Mouse (Mus musculus) heart, adult 2 months (tissue): ENCODE data around the gene Bahd1. TPM values are rescaled to one million over a fixed set of nuclear protein-coding genes. Genes with fewer than 3 reads are reported as not detected.
A peak's percentile ranks its signal among the peaks of the same experiment; 100 is the strongest.

Source experiments
- DNase-seq, 2 experiments: peaks; one replicate each; pipeline ENCODE4 v3.0.0; 2021
- H3K27ac ChIP-seq: fragments of 200-600 bp; 2 replicates; pipeline ENCODE4 v1.8.1; 2022
- H3K27me3 ChIP-seq: fragments of 200-500 bp; 2 replicates; pipeline ENCODE4 v1.6.1; 2012; ENCODE audit warnings: mild to moderate bottlenecking, low read length, inconsistent platforms, mixed read lengths; ENCODE audit not compliant: control insufficient read depth, insufficient read depth
- H3K36me3 ChIP-seq: fragments of 200-500 bp; 2 replicates; pipeline ENCODE4 v1.6.1; 2012; ENCODE audit warnings: low read length, inconsistent platforms; ENCODE audit not compliant: control insufficient read depth, insufficient read depth
- H3K4me1 ChIP-seq: fragments of 200-500 bp; 2 replicates; pipeline ENCODE4 v1.6.1; 2011; ENCODE audit warnings: low read length; ENCODE audit not compliant: control insufficient read depth, insufficient read depth
- H3K4me3 ChIP-seq: fragments of 200-600 bp; 2 replicates; pipeline ENCODE4 v1.8.1; 2022
- H3K79me2 ChIP-seq: fragments of 200-500 bp; replicated peaks from 2 replicates; pipeline ENCODE4 v1.6.1; 2012; ENCODE audit warnings: mild to moderate bottlenecking, inconsistent platforms, low read length, moderate library complexity, mixed read lengths; ENCODE audit not compliant: control insufficient read depth, insufficient read depth
- H3K9ac ChIP-seq: fragments of 200-500 bp; 2 replicates; pipeline ENCODE4 v1.6.1; 2012; ENCODE audit warnings: low read depth, mild to moderate bottlenecking, control low read depth, inconsistent platforms, low read length, mixed read lengths
- CTCF ChIP-seq: fragments of 200-600 bp; IDR thresholded peaks from 2 replicates; pipeline ENCODE4 v1.8.1; 2022; ENCODE audit warnings: antibody characterized with exemption, mild to moderate bottlenecking, moderate library complexity
- EP300 ChIP-seq: fragments of 200-500 bp; IDR thresholded peaks from 2 replicates; pipeline ENCODE4 v1.6.1; 2011; ENCODE audit warnings: low read depth, low read length, control low read depth; ENCODE audit not compliant: insufficient read depth
- POLR2A ChIP-seq: fragments of 200-500 bp; IDR thresholded peaks from 2 replicates; pipeline ENCODE4 v1.6.1; 2011; ENCODE audit warnings: mild to moderate bottlenecking, low read depth, low read length, control low read depth; ENCODE audit not compliant: insufficient read depth
- WGBS: fragments of 180-500 bp; shearing (Covaris S2); methylation state at CpG from one replicate; pipeline ENCODE4 v1.1.7; 2018; 5-methylcytosine and 5-hydroxymethylcytosine counted together
- intact Hi-C: fragments of 180-260 bp; cut with DNase I; formaldehyde crosslinking; loops from one replicate; pipeline ENCODE4 v1.15.1; 2025
- polyA plus RNA-seq: library from polyadenylated mRNA; depleted of rRNA; stranded (reverse); fragments of >200 nt; gene quantifications from 2 replicates; pipeline ENCODE4 v1.2.3, GENCODE M21; 2012
- total RNA-seq, 2 experiments: library from RNA; stranded (reverse); gene quantifications; 2 replicates each; pipeline ENCODE4 v1.2.3; 2021

Gene Bahd1
- total and polyA plus RNA-seq, 3 experiments: 9.9 to 20.1 (median 14.8) TPM

DNA sequence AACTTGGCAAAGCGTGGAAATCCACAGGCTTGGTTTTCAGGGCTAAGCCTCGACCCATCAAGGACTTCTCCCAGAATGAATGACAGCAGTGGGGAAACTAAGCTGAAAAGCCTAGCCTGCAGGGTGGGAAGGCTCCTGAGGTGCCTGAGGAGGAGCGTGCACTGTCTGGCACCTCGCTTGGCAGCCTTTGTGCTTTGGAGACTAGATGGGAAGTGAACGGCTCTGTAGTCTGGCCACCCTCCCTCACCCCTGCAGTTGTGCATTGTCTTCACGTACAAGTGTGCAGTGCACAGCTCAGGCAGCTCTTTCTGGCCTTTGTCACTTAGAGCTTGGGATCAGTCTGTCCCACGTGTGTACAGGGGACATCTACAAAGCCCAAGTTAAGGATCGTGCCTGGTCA is 14.5 kb downstream of the Bahd1 start:
- TF ChIP-seq EP300: no peak
- no peak for TF ChIP-seq POLR2A
- TF ChIP-seq CTCF: no peak
- intact Hi-C loops: no loop called here

DNA sequence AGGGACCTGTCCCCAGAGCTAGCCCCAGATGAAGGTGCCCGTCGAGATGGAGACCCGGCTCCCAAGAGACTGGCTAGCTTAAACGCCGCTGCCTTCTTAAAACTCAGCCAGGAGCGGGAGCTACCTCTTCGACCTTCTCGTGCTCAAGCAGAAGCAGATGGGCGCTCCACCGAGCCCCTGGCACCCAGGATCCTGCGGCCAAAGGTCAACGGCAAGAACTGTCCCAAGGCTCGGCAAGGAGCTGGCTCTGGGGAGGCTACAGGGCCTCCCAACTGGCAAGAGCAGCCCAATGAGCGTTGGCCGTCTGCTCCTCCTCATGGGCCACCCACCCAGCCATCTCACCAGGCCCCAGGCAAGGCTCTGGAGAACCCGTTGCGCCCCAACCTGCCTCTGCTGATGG is 16.3 kb downstream of the Bahd1 start:
- Histone ChIP-seq H3K9ac (no peak overlapping the region), H3K36me3 (no peaks in the 10 kb centered on the region), H3K4me1 (peaks cover 11% of the 10 kb centered on the region), H3K27ac (no peak overlapping the region), H3K4me3 (no peak overlapping the region), H3K27me3 (no peaks in the 10 kb centered on the region), H3K79me2 (peaks cover 2% of the 10 kb centered on the region; the same call in 1 of the 2 replicates)
- DNase-seq: no peak
- 92% methylated on average over 17 of the region's 17 CpGs for WGBS
- intact Hi-C loops: no loop called here
- no peak for TF ChIP-seq CTCF
- no peak for TF ChIP-seq EP300
- TF ChIP-seq POLR2A: no peak

More for the DNA sequence above, 14.5 kb downstream of the Bahd1 start:
- Histone ChIP-seq H3K79me2 (peaks cover 2% of the 10 kb centered on the region), H3K4me1 (peaks cover 11% of the 10 kb centered on the region), H3K9ac (no peak overlapping the region), H3K27me3 (no peaks in the 10 kb centered on the region), H3K4me3 (no peak overlapping the region), H3K36me3 (no peaks in the 10 kb centered on the region), H3K27ac (no peak overlapping the region)
- 44% methylated on average over 8 of the region's 8 CpGs for WGBS
- no peak for DNase-seq

DNA sequence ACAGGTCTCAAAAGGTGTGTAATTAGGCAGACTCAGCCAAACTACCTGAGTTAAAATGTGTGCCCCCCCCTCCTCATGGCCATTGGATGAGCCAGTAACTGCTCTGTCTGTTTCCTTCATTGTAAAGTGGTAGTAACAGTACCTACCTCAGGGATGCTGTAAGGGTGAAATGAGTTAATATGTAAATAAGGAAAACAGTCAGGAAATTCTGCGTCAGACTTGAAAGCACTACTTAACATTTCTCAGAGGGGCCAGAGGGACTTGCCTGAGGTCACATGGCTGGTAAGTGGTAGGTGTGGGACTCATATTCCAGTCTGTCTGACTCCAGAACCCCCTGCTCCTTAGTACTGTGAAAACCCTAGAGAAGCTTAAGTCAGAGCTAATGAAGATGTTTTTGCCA is 18.4 kb downstream of the Bahd1 start:
- Histone ChIP-seq H3K9ac (no peak overlapping the region), H3K4me3 (no peak overlapping the region), H3K27me3 (no peaks in the 10 kb centered on the region), H3K4me1 (peaks cover 11% of the 10 kb centered on the region), H3K36me3 (no peaks in the 10 kb centered on the region), H3K79me2 (peaks cover 2% of the 10 kb centered on the region; the same call in 1 of the 2 replicates), H3K27ac (no peak overlapping the region)
- DNase-seq: no peak
- intact Hi-C loops: no loop called here
- no peak for TF ChIP-seq CTCF
- TF ChIP-seq POLR2A: no peak
- no peak for TF ChIP-seq EP300
- 76% methylated on average over 1 of the region's 1 CpGs for WGBS

DNA sequence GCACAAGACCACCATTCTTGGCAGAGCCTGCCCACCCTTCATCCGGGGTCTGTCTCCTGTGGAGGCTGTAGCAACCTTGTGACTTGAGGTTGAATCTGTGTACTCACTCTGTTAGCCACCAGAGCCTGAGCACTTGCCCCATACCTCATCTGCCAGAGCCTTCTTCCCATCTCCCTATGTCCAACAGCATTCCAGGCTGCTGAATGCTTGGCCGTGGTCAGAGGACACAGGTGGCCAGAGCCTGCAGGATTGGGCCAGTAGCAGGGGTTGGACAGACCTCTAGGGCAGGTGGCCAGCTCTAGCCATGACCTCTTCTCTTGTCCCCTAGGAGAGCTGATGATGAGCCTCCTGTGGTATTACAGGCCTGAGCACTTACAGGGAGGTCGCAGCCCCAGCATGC is 20.3 kb downstream of the Bahd1 start:
- Histone ChIP-seq H3K9ac (no peak overlapping the region), H3K36me3 (no peaks in the 10 kb centered on the region), H3K4me1 (no peaks in the 10 kb centered on the region), H3K27ac (no peak overlapping the region), H3K79me2 (peaks cover 2% of the 10 kb centered on the region; the same call in 1 of the 2 replicates), H3K4me3 (no peak overlapping the region), H3K27me3 (no peaks in the 10 kb centered on the region)
- 66% methylated on average over 3 of the region's 3 CpGs for WGBS
- intact Hi-C loops: no loop called here
- no peak for TF ChIP-seq POLR2A
- DNase-seq: no peak

DNA sequence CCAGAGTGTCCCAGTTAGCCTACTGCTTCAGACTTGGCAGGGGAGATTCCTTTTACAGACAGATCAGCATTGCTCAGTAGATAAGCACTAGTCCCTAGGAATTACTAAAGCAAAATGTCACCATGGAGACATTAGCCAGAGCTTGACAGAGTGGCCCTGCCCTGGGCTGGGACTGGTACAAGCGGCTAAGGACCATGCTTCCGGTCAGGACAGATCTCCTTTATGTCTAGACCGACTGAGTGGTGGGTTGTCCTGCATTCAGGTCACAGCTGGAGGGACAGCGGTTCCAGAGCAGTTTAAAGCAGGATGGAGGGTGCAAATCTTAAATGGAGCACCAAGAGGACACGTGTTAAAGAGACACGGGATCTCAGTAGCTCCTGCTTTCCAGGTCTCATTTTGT is 25.8 kb downstream of the Bahd1 start:
- peak overlapping the region; percentile 34 for H3K9ac ChIP-seq
- intact Hi-C loops: loop anchor here (2.0 kb wide), 1 partner anchor 21 kb away; no protein-coding TSS in a partner anchor
- peak overlapping the region; percentile 85 for H3K27ac ChIP-seq
- no peak for DNase-seq
- no peaks in the 10 kb centered on the region for H3K36me3 ChIP-seq
- 2% methylated on average over 6 of the region's 6 CpGs for WGBS
- H3K27me3 ChIP-seq: no peaks in the 10 kb centered on the region
- TF ChIP-seq POLR2A: no peak; the same call in 1 of the 2 replicates
- peaks cover 5% of the 10 kb centered on the region for H3K4me1 ChIP-seq
- no peaks in the 10 kb centered on the region for H3K79me2 ChIP-seq
- peak overlapping the region; percentile 80 for H3K4me3 ChIP-seq

DNA sequence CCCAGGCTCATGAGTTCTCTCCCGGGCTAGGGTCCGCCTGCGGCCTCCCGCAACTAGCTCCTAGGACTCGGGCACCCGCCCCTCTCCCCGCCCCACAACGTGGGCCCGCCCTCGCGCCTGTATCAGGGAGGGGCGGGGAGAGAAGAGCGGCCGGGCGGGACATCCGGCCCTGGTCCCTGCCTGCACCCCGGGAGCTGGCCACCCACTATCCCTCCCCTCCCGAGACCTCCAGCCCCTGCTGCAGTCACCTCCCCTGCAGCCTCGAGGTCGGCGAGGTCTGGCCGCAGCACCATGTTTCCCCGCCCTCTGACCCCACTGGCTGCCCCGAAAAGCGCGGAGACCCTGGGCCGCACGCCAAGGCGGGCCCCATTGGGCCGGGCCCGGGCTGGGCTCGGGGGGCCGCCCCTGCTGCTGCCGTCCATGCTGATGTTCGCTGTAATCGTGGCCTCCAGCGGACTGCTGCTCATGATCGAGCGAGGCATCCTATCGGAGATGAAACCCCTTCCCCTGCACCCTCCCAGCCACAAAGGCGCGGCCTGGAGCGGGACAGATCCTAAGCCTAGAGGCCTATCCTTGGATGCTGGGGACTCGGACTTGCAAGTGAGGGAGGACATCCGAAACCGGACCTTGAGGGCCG is 26.3 kb downstream of the Bahd1 start, which contains the start of gene Chst14:
TSS of gene Chst14 (plus strand) at position 136 of the 637 bp plus-strand sequence.
- intact Hi-C loops: loop anchor here (2.0 kb wide), 1 partner anchor 22 kb away; no protein-coding TSS in a partner anchor
- Histone ChIP-seq H3K9ac (peak within 1 kb of the TSS; percentile 96), H3K4me1 (peaks cover 5% of the 10 kb centered on the region), H3K27ac (peak within 1 kb of the TSS; percentile 85), H3K36me3 (no peaks in the 10 kb centered on the region), H3K79me2 (no peaks in the 10 kb centered on the region), H3K27me3 (no peaks in the 10 kb centered on the region), H3K4me3 (peak within 1 kb of the TSS; percentile 80)
- DNase-seq: peak; percentile 90 to 91
- WGBS: under 1% methylated on average over 37 of the region's 47 CpGs
- TF ChIP-seq EP300: no peak
- TF ChIP-seq POLR2A: peak; percentile 57; the same call in 1 of the 2 replicates
